Mouse (Mus musculus) gastrocnemius, postnatal 36 days (tissue): ENCODE data around the gene Lyst. TPM values are rescaled to one million over a fixed set of nuclear protein-coding genes. Genes with fewer than 3 reads are reported as not detected.

Experiments used
- DNase-seq, 2 experiments: peaks; one replicate each; pipeline ENCODE4 v3.0.0; 2022
- intact Hi-C: fragments of 180-260 bp; cut with DNase I; formaldehyde crosslinking; loops from one replicate; pipeline ENCODE4 v1.15.1; 2025
- total RNA-seq, 2 experiments: library from RNA; stranded (reverse); gene quantifications; 2 replicates each; pipeline ENCODE4 v1.2.3; 2021

Lyst gene
- total RNA-seq, 2 experiments from 2014 or later = 4.9 to 5.7 TPM

DNA sequence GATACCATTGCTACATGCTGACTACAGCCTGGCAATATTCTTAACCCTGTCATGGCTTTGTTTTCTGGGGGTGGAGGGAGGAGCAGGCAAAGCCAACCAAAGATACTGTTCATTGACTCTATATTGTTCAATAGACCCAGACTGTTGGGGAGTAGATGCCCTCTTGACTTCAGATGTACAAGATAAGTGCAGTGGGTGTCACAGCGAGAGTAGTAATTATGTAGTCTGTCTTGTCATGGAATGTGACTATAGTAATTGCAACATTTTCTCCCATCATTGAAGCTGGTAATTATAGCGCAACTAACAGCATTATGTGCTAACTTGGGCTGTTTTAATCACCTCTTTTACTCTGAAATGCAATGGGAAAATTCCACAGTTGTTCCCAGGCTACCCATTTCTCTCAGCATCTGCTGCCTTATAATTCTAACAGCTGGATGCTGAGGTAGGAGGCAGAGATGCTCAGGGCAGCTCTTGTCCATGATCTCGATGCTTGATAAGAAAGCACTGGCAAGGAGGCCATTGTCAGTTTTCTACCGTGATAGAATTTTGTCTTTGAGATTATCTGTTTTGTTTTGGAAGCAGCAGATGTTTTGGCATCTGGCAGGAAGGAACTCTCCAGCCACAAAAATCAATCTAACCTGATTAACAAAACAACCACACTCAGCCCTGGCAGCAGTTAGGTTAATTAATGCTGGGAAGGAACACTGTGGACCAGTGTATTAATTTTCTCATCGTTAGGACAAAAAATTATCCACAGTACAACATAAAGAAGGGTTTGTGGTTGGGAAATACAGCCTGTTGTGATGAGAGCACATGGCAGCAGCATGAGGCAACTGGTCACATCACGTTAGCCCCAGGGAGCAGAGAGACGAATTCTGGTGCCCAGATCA is 230.3 kb downstream of the Lyst start:
- DNase-seq = no peak
- intact Hi-C loops = no loop called here

DNA sequence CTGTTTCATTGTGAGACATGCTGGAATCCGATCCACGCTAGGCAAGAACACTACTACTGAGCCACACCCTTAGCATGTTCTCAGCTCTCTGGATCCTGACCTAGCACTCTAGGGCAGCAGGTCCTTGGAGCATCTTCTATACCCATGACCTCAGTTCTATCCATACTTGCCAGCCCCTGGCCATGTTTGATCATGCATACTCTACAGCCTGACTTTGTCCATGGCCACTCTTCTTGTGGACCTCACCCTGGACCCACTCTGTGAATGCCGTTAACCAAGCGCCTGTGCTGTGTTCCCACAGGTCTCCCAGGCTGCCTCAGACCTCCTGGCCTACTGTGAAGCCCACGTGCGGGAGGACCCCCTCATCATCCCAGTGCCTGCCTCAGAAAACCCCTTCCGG is 234.7 kb downstream of the Lyst start:
- intact Hi-C loops = no loop called here
- DNase-seq = no peak

DNA sequence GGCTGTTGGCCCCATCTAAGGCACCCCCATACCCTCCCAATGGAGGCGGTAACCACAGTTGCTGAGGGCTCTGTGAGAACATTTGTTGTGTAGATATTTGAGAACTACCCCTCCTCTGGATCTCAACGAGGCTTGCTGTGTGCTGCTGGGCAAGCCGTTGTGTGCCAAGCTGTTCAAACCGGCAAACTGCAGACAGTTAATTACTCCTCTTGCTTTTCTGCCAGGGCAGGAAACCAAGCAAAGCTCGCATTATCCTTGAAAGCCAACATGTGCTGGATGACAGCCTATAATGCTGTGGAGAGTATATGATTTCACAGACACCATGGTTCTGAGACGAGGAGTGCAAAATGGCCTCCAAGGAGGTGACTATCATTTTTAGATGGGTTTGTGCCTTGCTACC is 236.3 kb downstream of the Lyst start:
- intact Hi-C loops = no loop called here

DNA sequence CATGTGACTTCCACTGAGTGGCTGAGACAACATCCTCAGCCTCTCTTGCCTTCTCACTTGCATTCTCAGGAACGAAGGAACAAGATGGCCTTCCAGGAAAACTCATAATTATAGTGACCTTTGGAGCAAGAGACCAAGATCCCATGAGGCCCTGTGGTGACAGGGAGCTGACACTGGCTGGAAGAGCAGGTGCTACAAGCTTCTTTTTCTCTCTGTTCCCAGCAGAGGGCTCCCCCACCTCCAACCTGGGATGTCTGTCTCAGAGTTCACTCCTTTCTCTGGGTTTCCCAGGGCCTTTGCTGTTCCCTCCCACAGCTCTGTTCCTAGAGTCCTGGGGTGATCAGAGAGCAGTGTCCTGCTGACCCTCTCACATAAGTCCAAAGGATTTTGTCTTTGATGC is 237.9 kb downstream of the Lyst start:
- intact Hi-C loops = no loop called here
- DNase-seq = no peak

More for the DNA sequence above, 236.3 kb downstream of the Lyst start:
- no peak for DNase-seq

Other genes with a start within 250 kb of the Lyst start
- 1 to 10 TPM; 2.7 to 4.5 TPM for gene Gpr137b, start 196.4 kb upstream of the Lyst start, total RNA-seq
- gene Nid1, start 152.8 kb upstream of the Lyst start, total RNA-seq = 10 to 100 TPM; 59.4 to 66.8 TPM
- gene Gng4, start 193.7 kb downstream of the Lyst start, total RNA-seq = under 1 TPM; 0.10 to 0.47 TPM